Mouse (Mus musculus) colon, adult 2 months (tissue): ENCODE results near the gene Usp43. TPM values are rescaled to one million over a fixed set of nuclear protein-coding genes. Genes with fewer than 3 reads are reported as not detected.

ENCODE experiments used
- polyA plus RNA-seq: library from polyadenylated mRNA; depleted of rRNA; stranded (reverse); fragments of >200 nt; gene quantifications from 2 replicates; pipeline ENCODE4 v1.2.3, GENCODE M21; 2012; rRNA removed

Gene Usp43
- polyA plus RNA-seq, result 22.4 and 22.6 TPM in 2 replicates

DNA sequence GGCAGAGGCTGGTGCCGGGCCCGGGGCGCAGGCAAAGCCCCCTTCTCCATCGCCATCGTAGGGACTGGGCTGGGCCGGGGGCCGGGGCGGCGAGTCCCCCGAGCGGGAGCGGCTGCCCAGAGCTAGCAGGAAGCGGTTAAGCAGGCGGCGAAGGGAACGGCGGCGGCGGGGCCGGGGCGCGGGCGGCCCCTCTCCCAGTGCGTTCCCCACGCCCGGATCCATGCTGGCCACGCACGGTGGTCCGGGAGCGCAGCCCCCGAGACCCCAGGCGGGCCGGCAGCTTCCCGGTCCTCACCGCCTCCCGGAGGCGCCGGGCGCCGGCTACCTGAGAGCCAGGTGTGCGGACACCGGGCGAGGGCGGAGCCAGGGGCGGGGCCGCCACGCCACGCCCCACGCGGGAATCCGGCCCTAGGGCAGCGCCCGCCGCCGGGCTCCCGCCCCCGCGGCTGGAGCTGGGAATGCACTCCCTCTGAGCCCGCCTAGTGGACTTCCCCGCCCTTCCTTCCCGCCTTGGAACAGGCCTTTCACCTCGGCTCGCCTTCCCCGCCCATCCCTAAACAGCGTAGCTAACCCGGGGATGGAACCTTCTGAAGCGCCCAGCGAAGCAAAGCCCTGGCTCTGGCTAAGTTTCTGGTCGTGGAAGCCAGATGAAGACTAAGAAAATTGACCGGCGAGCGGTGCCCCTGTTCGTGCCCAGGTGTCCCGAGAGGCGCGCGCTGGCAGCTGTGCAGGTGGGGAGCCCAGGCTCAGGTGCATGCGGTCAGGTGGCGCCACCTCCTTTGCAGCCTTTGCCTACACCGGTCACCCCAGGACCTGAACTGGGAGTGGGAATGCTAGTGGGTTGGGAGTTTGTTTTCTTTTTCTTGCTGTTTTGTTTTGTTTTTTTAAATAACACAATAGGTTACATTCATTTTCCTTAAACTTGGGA lies at the start of gene Usp43:
Gene Usp43 (minus strand): TSS at position 327 of the 928 bp plus-strand sequence.

DNA sequence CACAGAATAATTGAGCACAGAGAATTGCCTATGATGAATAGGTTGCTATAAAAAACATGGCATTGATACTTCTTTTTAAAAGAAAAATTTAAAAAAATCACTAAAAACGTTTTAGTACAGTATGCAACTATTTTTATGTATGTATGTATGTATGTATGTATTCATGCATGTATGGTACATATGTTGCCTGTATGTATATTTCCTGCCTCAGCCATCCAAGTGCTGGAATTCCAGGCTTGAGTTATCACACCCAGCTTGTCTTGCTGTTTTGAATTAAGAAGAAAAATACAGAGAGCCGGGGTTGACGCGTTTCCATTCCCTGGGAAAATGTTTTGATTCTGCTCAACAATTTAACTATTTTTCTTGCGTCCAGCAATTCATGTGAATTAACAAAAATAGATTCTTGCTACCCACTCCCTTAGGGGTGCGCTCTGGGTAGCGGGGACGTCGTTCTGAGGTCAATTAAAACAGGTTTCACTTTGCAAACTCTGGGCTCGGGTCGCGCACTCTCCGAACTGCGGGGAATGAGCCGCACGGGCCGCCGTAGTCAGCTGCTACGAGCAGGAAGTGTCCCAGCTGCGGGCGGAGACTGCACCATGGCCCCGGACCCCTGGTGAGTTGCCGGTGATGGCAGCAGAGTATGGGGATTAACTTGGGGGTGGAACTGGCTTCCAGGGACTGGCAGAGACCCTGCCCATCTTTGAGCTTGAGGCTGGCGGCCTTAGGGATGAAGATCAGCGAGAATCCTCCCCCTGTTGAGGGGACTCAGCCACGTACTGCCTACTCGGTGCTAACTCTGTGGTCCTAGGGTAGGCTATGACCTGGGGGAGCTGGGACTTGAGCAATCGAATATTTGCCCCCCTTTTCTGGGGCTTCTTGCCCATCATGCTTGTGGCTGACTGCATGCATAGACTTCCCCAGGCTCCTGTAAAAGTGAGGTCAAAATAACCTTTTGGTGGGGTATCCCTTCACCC lies 44.2 kb upstream of the Usp43 start, which contains the start of gene Stx8:
Gene Stx8 (plus strand): TSS at position 289 of the 974 bp plus-strand sequence.

DNA sequence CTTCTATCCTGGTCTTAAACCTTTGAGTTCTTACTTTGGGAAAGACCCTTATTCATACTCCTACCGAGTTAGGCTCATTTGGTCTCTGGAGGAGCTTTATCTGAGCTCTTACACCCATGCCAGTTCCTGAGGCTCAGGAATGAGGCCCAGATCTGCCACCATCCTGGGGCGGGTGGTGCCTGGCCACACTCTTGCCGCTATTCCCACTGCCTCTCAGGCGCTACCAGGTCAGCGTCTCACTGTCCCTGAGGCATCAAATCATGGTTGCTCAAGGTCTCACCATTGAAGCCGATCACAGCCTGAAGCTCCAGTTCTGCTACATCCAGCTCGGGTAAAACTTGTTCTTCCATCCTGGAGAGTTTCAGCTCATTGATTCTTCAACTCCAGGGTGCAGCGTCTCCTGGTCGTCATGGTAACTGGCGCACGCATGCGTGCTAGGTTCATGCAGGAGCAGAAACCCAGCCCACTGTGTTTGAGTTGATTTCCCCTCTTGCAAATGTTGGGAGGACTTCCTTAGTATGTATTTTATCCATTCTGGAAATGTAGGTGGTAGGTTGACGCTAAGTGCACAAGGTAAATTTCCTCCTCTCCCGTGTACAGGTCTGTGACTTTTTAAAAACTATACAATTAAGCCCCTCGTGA lies 43.4 kb upstream of the Usp43 start, which contains the start of gene Cfap52:
Gene Cfap52 (minus strand): TSS at position 410 of the 642 bp plus-strand sequence.

Other genes starting within 250 kb of the Usp43 start
- gene Rcvrn, start 226.8 kb downstream of the Usp43 start, polyA plus RNA-seq, result not detected in 2 replicates
- 2.2 and 2.7 TPM in 2 replicates for gene Glp2r, start 151.0 kb downstream of the Usp43 start, polyA plus RNA-seq
- 0.29 and 0.38 TPM in 2 replicates for gene Gsg1l2, start 147.5 kb downstream of the Usp43 start, polyA plus RNA-seq
- not detected in 2 replicates for gene Dhrs7c, start 124.0 kb downstream of the Usp43 start, polyA plus RNA-seq
- gene Cfap52, start 43.5 kb upstream of the Usp43 start, polyA plus RNA-seq, result 1.1 TPM in 2 replicates
- 2.4 and 3.1 TPM in 2 replicates for gene Stx8, start 44.0 kb upstream of the Usp43 start, polyA plus RNA-seq